Mouse (Mus musculus) bone marrow, adult 2 months (tissue): ENCODE measurements around the gene Cnr2.

ENCODE experiments used
- CTCF ChIP-seq: fragments of 200-500 bp; IDR thresholded peaks from 2 replicates; pipeline ENCODE4 v1.5.1; 2011; ENCODE audit warnings: low read length, control low read depth; ENCODE audit not compliant: control insufficient read depth, insufficient read depth
- POLR2A ChIP-seq: fragments of 200-500 bp; IDR thresholded peaks from 2 replicates; pipeline ENCODE4 v1.6.1; 2011; ENCODE audit warnings: low read depth, mild to moderate bottlenecking, control low read depth, low read length, borderline replicate concordance; ENCODE audit not compliant: control insufficient read depth

DNA sequence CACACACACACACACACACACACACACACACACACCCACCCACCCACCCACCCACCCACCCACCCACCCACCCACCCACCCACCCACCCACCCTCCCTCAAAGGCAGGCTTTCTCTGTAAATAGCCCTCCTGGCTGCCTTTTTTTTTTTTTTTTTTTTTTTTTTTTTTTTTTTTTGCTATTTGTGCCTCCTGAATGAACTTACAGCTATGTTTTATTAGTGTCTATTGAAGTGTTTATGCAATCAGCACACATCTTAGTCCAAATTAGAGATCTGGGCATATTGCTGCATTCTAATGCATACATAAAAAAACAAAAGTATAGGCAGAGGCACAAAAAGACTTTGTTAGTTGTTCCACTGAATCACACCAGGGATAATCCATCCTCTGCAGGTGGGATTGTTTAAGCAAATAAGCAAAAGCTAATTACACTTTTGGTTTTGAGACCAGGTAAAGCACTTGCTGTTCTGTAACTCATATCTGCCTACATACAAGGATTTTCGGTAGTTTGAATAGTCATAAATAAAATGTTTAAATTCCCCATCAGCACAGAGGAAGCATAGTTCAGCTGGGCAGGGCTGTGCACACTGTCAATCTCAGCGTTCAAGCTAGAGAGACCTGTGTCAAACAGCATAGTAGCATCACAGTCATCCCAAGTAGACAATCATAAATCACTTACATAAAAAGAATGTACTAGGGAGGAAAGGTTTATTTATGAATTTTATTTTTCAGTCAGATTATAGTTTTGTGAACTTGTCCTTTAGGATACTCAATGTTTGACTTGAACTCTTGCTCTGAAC, 24.8 kb upstream of the Cnr2 start:
- no peak for TF ChIP-seq CTCF
- TF ChIP-seq POLR2A: no peak
